Mouse (Mus musculus) embryonic fibroblast, embryonic 13.5 days (primary cell): ENCODE results near the gene Ift80. TPM values are rescaled to one million over a fixed set of nuclear protein-coding genes. Genes with fewer than 3 reads are reported as not detected.

ENCODE experiments used
- H3K27ac ChIP-seq: 2 replicates; pipeline ENCODE4 v1.5.1; 2012; ENCODE audit warnings: low read length, control low read depth, inconsistent platforms; ENCODE audit not compliant: insufficient read depth
- H3K4me1 ChIP-seq: 2 replicates; pipeline ENCODE4 v1.6.1; 2011; ENCODE audit warnings: low read length; ENCODE audit not compliant: control insufficient read depth, insufficient read depth
- H3K4me3 ChIP-seq: 2 replicates; pipeline ENCODE4 v1.5.1; 2011; ENCODE audit warnings: mild to moderate bottlenecking, control low read depth, low read length; ENCODE audit not compliant: insufficient read depth
- CTCF ChIP-seq: IDR thresholded peaks from 2 replicates; pipeline ENCODE4 v1.5.1; 2011; ENCODE audit warnings: mild to moderate bottlenecking, control low read depth, low read length, moderate library complexity, borderline replicate concordance; ENCODE audit not compliant: insufficient read depth
- POLR2A ChIP-seq: IDR thresholded peaks from 2 replicates; pipeline ENCODE4 v1.6.1; 2011; ENCODE audit warnings: low read depth, mild to moderate bottlenecking, control low read depth, low read length, moderate library complexity
- polyA plus RNA-seq: library from polyadenylated mRNA; stranded (reverse); fragments of >200 nt; gene quantifications from 2 replicates; pipeline ENCODE4 v1.2.4, GENCODE M21; 2011; ENCODE audit warnings: low read depth; ENCODE audit not compliant: missing spikeins, insufficient read length

Gene Ift80
- polyA plus RNA-seq, 1 experiment, result 29.8 TPM

- H3K4me1 ChIP-seq, result no peaks in the 10 kb centered on the region
- TF ChIP-seq CTCF, result no peak
- no peak for TF ChIP-seq POLR2A
- no peak overlapping the region for H3K4me3 ChIP-seq
- H3K27ac ChIP-seq, result no peak overlapping the region
Measured at GRCm38 (mm10) chr3:68886845-68887244, 117.5 kb downstream of the Ift80 start.

DNA sequence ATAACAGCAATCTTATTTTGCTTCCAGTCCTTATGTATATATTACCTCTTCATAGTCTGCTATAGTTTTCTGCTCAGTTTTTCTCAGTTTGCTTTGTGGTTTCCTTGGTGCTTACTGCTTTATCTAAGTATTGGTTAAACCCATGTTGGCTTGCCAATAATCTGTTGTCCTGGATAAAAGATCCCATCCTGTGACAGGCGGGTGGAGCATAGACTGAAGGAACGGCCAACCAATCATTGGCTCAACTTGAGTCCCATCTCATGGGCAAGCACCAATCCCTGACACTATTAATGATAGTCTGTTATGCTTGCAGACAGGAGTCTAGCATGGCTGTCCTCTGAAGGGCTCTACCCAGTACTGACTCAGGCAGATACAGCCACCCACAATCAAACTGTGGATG, 130.3 kb downstream of the Ift80 start:
- H3K4me1 ChIP-seq, result no peaks in the 10 kb centered on the region
- TF ChIP-seq POLR2A, result no peak
- no peak for TF ChIP-seq CTCF

DNA sequence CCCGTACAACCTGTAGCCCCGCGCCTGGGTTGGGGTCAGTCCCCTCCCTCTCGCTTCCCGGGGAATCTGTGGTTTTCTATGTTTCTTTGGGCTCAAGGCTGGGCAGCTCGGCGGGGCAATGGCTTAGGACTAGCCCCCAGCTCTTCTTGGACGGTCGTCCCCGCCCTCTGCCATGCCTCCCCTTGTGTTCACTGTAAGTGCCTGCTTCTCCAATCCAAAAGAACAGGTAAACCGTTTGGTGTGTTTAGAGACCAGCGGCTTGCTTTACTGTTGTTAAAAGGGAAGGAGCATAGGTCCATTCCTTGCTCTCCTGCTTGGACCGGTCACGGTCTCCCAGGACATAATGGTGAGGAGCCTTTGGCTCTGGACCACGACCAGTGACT, 133.8 kb downstream of the Ift80 start:
- H3K4me1 ChIP-seq, result no peaks in the 10 kb centered on the region
- no peak overlapping the region for H3K27ac ChIP-seq
- no peak overlapping the region for H3K4me3 ChIP-seq
- no peak for TF ChIP-seq POLR2A

More for the DNA sequence above, 130.3 kb downstream of the Ift80 start:
- no peak overlapping the region for H3K27ac ChIP-seq
- H3K4me3 ChIP-seq, result no peak overlapping the region

DNA sequence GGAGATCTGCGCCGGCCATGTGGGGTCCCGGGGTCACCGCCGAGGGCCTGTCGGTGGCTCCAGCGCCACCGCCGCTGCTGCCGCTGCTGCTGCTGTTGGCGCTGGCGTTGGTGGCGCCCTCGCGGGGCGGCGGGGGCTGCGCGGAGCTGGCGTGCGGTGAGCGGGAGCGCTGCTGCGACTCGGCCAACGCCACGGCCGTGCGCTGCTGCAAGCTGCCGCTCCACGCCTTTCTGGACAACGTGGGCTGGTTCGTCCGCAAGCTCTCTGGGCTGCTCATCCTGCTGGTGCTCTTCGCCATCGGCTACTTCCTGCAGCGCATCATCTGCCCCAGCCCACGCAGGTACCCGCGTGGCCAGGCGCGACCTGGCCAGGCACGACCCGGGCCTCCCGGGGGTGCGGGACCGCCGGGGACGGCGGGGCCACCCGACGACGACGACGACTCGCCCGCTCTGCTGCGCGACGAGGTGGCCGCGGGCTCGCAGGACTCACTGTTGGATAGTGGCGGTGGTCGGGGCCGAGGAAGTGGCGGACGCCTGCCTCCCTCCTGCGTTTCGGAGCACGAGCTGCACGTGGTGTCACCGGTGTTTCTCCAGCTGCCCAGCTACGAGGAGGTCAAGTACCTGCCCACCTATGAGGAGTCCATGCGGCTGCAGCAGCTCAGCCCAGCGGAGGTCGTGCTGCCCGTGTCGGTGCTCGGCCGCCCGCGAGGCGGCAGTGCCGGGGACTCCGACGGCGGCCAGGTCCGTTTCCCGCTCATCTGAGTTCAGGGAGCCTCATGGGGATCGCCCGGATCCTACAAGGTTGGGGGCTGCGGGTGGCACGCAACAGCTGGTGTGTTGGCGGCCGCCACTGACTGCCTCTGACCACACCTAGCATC, 134.4 kb downstream of the Ift80 start:
- Histone ChIP-seq H3K4me3 (peak overlapping the region; percentile 29), H3K27ac (no peak overlapping the region), H3K4me1 (no peaks in the 10 kb centered on the region)
- TF ChIP-seq CTCF (no peak), POLR2A (no peak)

GRCm38 (mm10) chr3:68869211-68869690, 135.1 kb downstream of the Ift80 start, which contains the start of gene 1110032F04Rik:
Gene 1110032F04Rik (plus strand): TSS chr3:68869586.
- Histone ChIP-seq H3K27ac (no peak within 1 kb of the TSS), H3K4me1 (no peaks in the 10 kb centered on the region), H3K4me3 (peak within 1 kb of the TSS; percentile 29)
- TF ChIP-seq CTCF (no peak), POLR2A (no peak)

DNA sequence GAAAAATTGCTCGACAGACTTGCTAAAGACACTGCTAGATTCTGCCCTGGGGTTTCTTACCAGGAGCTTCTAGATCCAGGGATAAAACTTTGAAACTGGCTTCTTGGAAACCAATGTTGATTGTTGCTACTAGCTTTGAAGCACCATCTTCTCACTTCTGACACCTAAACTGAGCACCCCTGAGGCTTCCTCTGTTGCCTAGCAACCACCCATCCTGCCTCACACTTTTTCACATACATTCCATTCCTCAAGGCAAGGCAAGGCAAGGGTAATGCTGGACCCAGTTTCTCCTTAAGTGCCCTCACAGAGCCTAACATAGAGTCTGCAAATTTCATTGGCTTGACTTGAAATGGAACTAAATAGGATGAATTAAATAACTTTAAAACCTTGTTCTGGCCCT, 152.0 kb downstream of the Ift80 start:
- no peak for TF ChIP-seq POLR2A
- Histone ChIP-seq H3K4me3 (no peak overlapping the region), H3K27ac (no peak overlapping the region), H3K4me1 (no peaks in the 10 kb centered on the region)

GRCm38 (mm10) chr3:68848323-68848722, 156.0 kb downstream of the Ift80 start:
- H3K4me1 ChIP-seq, result no peaks in the 10 kb centered on the region
- no peak overlapping the region for H3K4me3 ChIP-seq
- H3K27ac ChIP-seq, result no peak overlapping the region
- TF ChIP-seq POLR2A (no peak), CTCF (no peak)

- no peak overlapping the region for H3K27ac ChIP-seq
- TF ChIP-seq CTCF (no peak), POLR2A (no peak)
- H3K4me1 ChIP-seq, result no peaks in the 10 kb centered on the region
- H3K4me3 ChIP-seq, result no peak overlapping the region
Measured at GRCm38 (mm10) chr3:68844025-68844424, 160.3 kb downstream of the Ift80 start.

Other genes starting within 250 kb of the Ift80 start
- not detected in 2 replicates for gene 1110032F04Rik, start 135.0 kb downstream of the Ift80 start, polyA plus RNA-seq
- 95.0 and 147 TPM in 2 replicates for gene Smc4, start 168 bp upstream of the Ift80 start, polyA plus RNA-seq
- 55.2 and 77.8 TPM in 2 replicates for gene Trim59, start 40.2 kb upstream of the Ift80 start, polyA plus RNA-seq
- 77.8 and 91.2 TPM in 2 replicates for gene Kpna4, start 122.5 kb upstream of the Ift80 start, polyA plus RNA-seq
- not detected in 2 replicates for gene Arl14, start 217.8 kb upstream of the Ift80 start, polyA plus RNA-seq